Comparison of ENCODE assay signal across 23 mouse cellular contexts in genomic region chr17:83379366-83379765, GRCm38 (mm10). TPM values are rescaled to one million over a fixed set of nuclear protein-coding genes. Genes with fewer than 3 reads are reported as not detected.
A peak's percentile ranks its signal among the peaks of the same experiment; 100 is the strongest.
DNase-seq lines count a peak whose midpoint lies in the region; ATAC-seq lines count a peak whose summit lies in the region.
"Had no signal": no experiment of that assay in that cellular context is flagged by ENCODE, and none has a peak within 500 bp of the region (broad histone marks: within the 10 kb centered on the region; RNA-seq: fewer than 3 reads in every experiment).

No protein-coding gene starts in this region.

- DNase-seq in midbrain, embryonic 11.5 days (ENCODE audit: low spot score, missing footprints) = peak; percentile 62
- no peak for DNase-seq in midbrain, embryonic 10.5 days (ENCODE audit: low spot score)
- peak; percentile 51 for DNase-seq in A20 (ENCODE audit: low read depth, low spot score)
- DNase-seq in splenic B cell, adult 2 months (ENCODE audit: low read depth, low spot score) = peak; percentile 30
- DNase-seq: adrenal gland, adult 8-10 months; adrenal gland, postnatal 14 days; B cell, adult 2 months; cerebellum, adult 11-12 months; cerebellum, adult 2 months; cerebellum, adult 9-10 months; cerebellum, postnatal 10 days; cerebellum, postnatal 25 days; forebrain, postnatal 0 days had no signal

- ATAC-seq in midbrain, embryonic 11.5 days (ENCODE audit: low FRiP score) = no peak
- no peak for ATAC-seq in neural tube, embryonic 15.5 days (ENCODE audit: low FRiP score)
- ATAC-seq: activated CD4-positive, CD25-positive, alpha-beta regulatory T cell, adult 4 months; CD4-positive, CD25-positive, alpha-beta regulatory T cell, adult 4 months; forebrain, embryonic 15.5 days; forebrain, postnatal 0 days; Patski had no signal

- no peaks in the 10 kb centered on the region for H3K27me3 ChIP-seq in midbrain, embryonic 11.5 days (ENCODE audit: control insufficient read depth, insufficient read depth, low read length)
- H3K27me3 ChIP-seq in midbrain, embryonic 10.5 days (ENCODE audit: low read depth, poor library complexity, severe bottlenecking) = no peaks in the 10 kb centered on the region
- no peaks in the 10 kb centered on the region for H3K27me3 ChIP-seq in splenic B cell, adult 2 months (ENCODE audit: control insufficient read depth, insufficient read depth, low read length, poor library complexity, severe bottlenecking)
- no peaks in the 10 kb centered on the region for H3K27me3 ChIP-seq in neural tube, embryonic 15.5 days (replicated peaks)
- H3K27me3 ChIP-seq: CH12.LX; embryonic facial prominence, embryonic 12.5 days; forebrain, embryonic 13.5 days; forebrain, embryonic 15.5 days; Patski had no signal

- no peak overlapping the region for H3K4me2 ChIP-seq in midbrain, embryonic 11.5 days
- H3K4me2 ChIP-seq in neural tube, embryonic 15.5 days = no peak overlapping the region
- H3K4me2 ChIP-seq: embryonic facial prominence, embryonic 12.5 days; forebrain, embryonic 13.5 days; forebrain, embryonic 15.5 days had no signal

- no peak overlapping the region for H3K4me3 ChIP-seq in midbrain, embryonic 11.5 days (ENCODE audit: low read depth, low read length)
- no peak overlapping the region for H3K4me3 ChIP-seq in midbrain, embryonic 10.5 days
- H3K4me3 ChIP-seq in neural tube, embryonic 15.5 days (replicated peaks) = no peak overlapping the region
- H3K4me3 ChIP-seq: embryonic facial prominence, embryonic 10.5 days; embryonic facial prominence, embryonic 12.5 days; forebrain, embryonic 13.5 days; forebrain, embryonic 15.5 days had no signal

- WGBS in midbrain, embryonic 11.5 days = 92% methylated on average over 2 of the region's 2 CpGs
- 95% methylated on average over 2 of the region's 2 CpGs for WGBS in midbrain, embryonic 10.5 days
- WGBS in neural tube, embryonic 15.5 days = 84% methylated on average over 2 of the region's 2 CpGs

- H3K27ac ChIP-seq in midbrain, embryonic 11.5 days (ENCODE audit: low read depth, low read length) = no peak overlapping the region
- H3K27ac ChIP-seq in midbrain, embryonic 10.5 days (replicated peaks) = no peak overlapping the region
- H3K27ac ChIP-seq in neural tube, embryonic 15.5 days (replicated peaks) = no peak overlapping the region
- H3K27ac ChIP-seq: embryonic facial prominence, embryonic 10.5 days; embryonic facial prominence, embryonic 12.5 days; forebrain, embryonic 13.5 days; forebrain, embryonic 15.5 days had no signal

- H3K36me3 ChIP-seq in midbrain, embryonic 11.5 days (ENCODE audit: control insufficient read depth, insufficient read depth, low read length) = no peaks in the 10 kb centered on the region
- H3K36me3 ChIP-seq in midbrain, embryonic 10.5 days = no peaks in the 10 kb centered on the region
- no peaks in the 10 kb centered on the region for H3K36me3 ChIP-seq in splenic B cell, adult 2 months (ENCODE audit: control insufficient read depth, insufficient read depth, low read length, poor library complexity, severe bottlenecking)
- H3K36me3 ChIP-seq in neural tube, embryonic 15.5 days = no peaks in the 10 kb centered on the region
- H3K36me3 ChIP-seq: embryonic facial prominence, embryonic 10.5 days; embryonic facial prominence, embryonic 12.5 days; forebrain, embryonic 15.5 days had no signal

- H3K9me3 ChIP-seq in midbrain, embryonic 11.5 days (ENCODE audit: control insufficient read depth, low read length) = no peaks in the 10 kb centered on the region
- H3K9me3 ChIP-seq in midbrain, embryonic 10.5 days (replicated peaks) = no peaks in the 10 kb centered on the region
- no peaks in the 10 kb centered on the region for H3K9me3 ChIP-seq in neural tube, embryonic 15.5 days (replicated peaks)
- H3K9me3 ChIP-seq: embryonic facial prominence, embryonic 10.5 days; embryonic facial prominence, embryonic 12.5 days; forebrain, embryonic 13.5 days; forebrain, embryonic 15.5 days; G1E had no signal

- H3K4me1 ChIP-seq in midbrain, embryonic 11.5 days (ENCODE audit: control insufficient read depth, insufficient read depth, low read length) = no peaks in the 10 kb centered on the region
- H3K4me1 ChIP-seq in midbrain, embryonic 10.5 days = peaks cover 16% of the 10 kb centered on the region
- H3K4me1 ChIP-seq in neural tube, embryonic 15.5 days = peaks cover 9% of the 10 kb centered on the region; the same call in 1 of the 2 replicates

- no peak overlapping the region for H3K9ac ChIP-seq in midbrain, embryonic 11.5 days (ENCODE audit: low read length)
- no peak overlapping the region for H3K9ac ChIP-seq in neural tube, embryonic 15.5 days (replicated peaks)
- H3K9ac ChIP-seq: embryonic facial prominence, embryonic 12.5 days; forebrain, embryonic 13.5 days; forebrain, embryonic 15.5 days; forebrain, postnatal 0 days had no signal

RNA-seq across cellular contexts. Expression of gene Eml4, which starts 28.6 kb away (rescaled TPM):
- polyA plus RNA-seq in midbrain, embryonic 11.5 days (2014; fragmentation: Nextera tagmentation; extraction: Ambion mirVana) = 40.5 and 41.2 TPM in 2 replicates
- 34.2 and 34.7 TPM in 2 replicates for polyA plus RNA-seq in midbrain, embryonic 10.5 days (2016; fragmentation: Nextera tagmentation; extraction: Ambion mirVana)
- 28.8 and 29.9 TPM in 2 replicates for polyA plus RNA-seq in neural tube, embryonic 15.5 days (2015; fragmentation: Nextera tagmentation; extraction: Ambion mirVana)
